Mouse (Mus musculus) E14TG2a.4 (cell line): ENCODE results near the gene Mrpl12.

Source experiments
- CTCF ChIP-seq: conservative IDR thresholded peaks from 2 replicates; pipeline ENCODE4 v1.5.1; 2014; ENCODE audit warnings: low read length
- NANOG ChIP-seq: IDR thresholded peaks from 2 replicates; pipeline ENCODE4 v1.6.1; 2014; ENCODE audit warnings: borderline replicate concordance, low read length, mixed read lengths
- POU5F1 ChIP-seq: IDR thresholded peaks from 2 replicates; pipeline ENCODE4 v1.6.1; 2014; ENCODE audit warnings: low read length, borderline replicate concordance

- TF ChIP-seq CTCF (peak; percentile 84), NANOG (no peak), POU5F1 (no peak)
Observed at GRCm38 (mm10) chr11:120515611-120516010, 31.2 kb downstream of the Mrpl12 start.
